ENCODE assay signal across 8 mouse cellular contexts in genomic region chr8:120071684-120072083, GRCm38 (mm10). TPM values are rescaled to one million over a fixed set of nuclear protein-coding genes. Genes with fewer than 3 reads are reported as not detected.
DNase-seq lines count a peak whose midpoint lies in the region; ATAC-seq and TF ChIP-seq lines count a peak whose summit lies in the region.

No protein-coding gene starts in this region.

- WGBS in heart, embryonic 10.5 days: 26% methylated on average over 4 of the region's 4 CpGs
- 23% methylated on average over 4 of the region's 4 CpGs for WGBS in kidney, embryonic 16.5 days
- WGBS in limb, embryonic 15.5 days: 27% methylated on average over 4 of the region's 4 CpGs

- peak; percentile 81 for DNase-seq in CD4-positive, CD25-positive, alpha-beta regulatory T cell, adult 2 months (ENCODE audit: low read depth, low spot score)
- DNase-seq in brain, adult 2 months (ENCODE audit: low read depth, low spot score): peak; percentile 85
- no peak for DNase-seq in heart, embryonic 10.5 days (ENCODE audit: low spot score)
- DNase-seq in naive thymus-derived CD4-positive, alpha-beta T cell, adult 2 months (ENCODE audit: low read depth): peak; percentile 81
- peak; percentile 74 for DNase-seq in splenic B cell, adult 2 months (ENCODE audit: low read depth, low spot score)

- H3K9ac ChIP-seq in kidney, embryonic 16.5 days (replicated peaks; ENCODE audit: low read length): no peak overlapping the region
- H3K9ac ChIP-seq in limb, embryonic 15.5 days: no peak overlapping the region

- no peaks in the 10 kb centered on the region for H3K9me3 ChIP-seq in heart, embryonic 10.5 days
- H3K9me3 ChIP-seq in kidney, embryonic 16.5 days (ENCODE audit: low read length): 0 out of 2 replicates have a peak, but pooled peaks cover 3% of the 10 kb centered on the region
- H3K9me3 ChIP-seq in limb, embryonic 15.5 days: no peaks in the 10 kb centered on the region

- H3K4me3 ChIP-seq in embryonic fibroblast, embryonic 13.5 days (ENCODE audit: insufficient read depth, low read length): no peak overlapping the region
- no peak overlapping the region for H3K4me3 ChIP-seq in heart, embryonic 10.5 days
- no peak overlapping the region for H3K4me3 ChIP-seq in kidney, embryonic 16.5 days (ENCODE audit: low read length)
- no peak overlapping the region for H3K4me3 ChIP-seq in limb, embryonic 15.5 days

- H3K36me3 ChIP-seq in heart, embryonic 10.5 days: no peaks in the 10 kb centered on the region
- no peaks in the 10 kb centered on the region for H3K36me3 ChIP-seq in kidney, embryonic 16.5 days (ENCODE audit: insufficient read depth, low read length)
- no peaks in the 10 kb centered on the region for H3K36me3 ChIP-seq in limb, embryonic 15.5 days
- H3K36me3 ChIP-seq in splenic B cell, adult 2 months (ENCODE audit: control insufficient read depth, insufficient read depth, low read length, poor library complexity, severe bottlenecking): no peaks in the 10 kb centered on the region

- no peak for TF ChIP-seq POLR2A in embryonic fibroblast, embryonic 13.5 days (IDR thresholded peaks at IDR 0.05; ENCODE audit: low read depth, low read length)

- TF ChIP-seq CTCF in embryonic fibroblast, embryonic 13.5 days (IDR thresholded peaks at IDR 0.05; ENCODE audit: borderline replicate concordance, insufficient read depth, low read length): peak; percentile 75; the same call in 1 of the 2 replicates

- H3K27me3 ChIP-seq in heart, embryonic 10.5 days (ENCODE audit: insufficient read depth, poor library complexity, severe bottlenecking): peaks cover 46% of the 10 kb centered on the region
- H3K27me3 ChIP-seq in kidney, embryonic 16.5 days (ENCODE audit: insufficient read depth, low read length): 0 out of 2 replicates have a peak, but pooled peaks cover 3% of the 10 kb centered on the region
- H3K27me3 ChIP-seq in limb, embryonic 15.5 days: no peaks in the 10 kb centered on the region
- H3K27me3 ChIP-seq in splenic B cell, adult 2 months (ENCODE audit: control insufficient read depth, insufficient read depth, low read length, poor library complexity, severe bottlenecking): no peaks in the 10 kb centered on the region

- H3K4me1 ChIP-seq in embryonic fibroblast, embryonic 13.5 days (ENCODE audit: control insufficient read depth, insufficient read depth, low read length): 0 out of 2 replicates have a peak, but pooled peaks cover 3% of the 10 kb centered on the region
- peaks cover 23% of the 10 kb centered on the region for H3K4me1 ChIP-seq in heart, embryonic 10.5 days
- peaks cover 25% of the 10 kb centered on the region for H3K4me1 ChIP-seq in kidney, embryonic 16.5 days (ENCODE audit: insufficient read depth, low read length)
- peaks cover 36% of the 10 kb centered on the region for H3K4me1 ChIP-seq in limb, embryonic 15.5 days

- no peak overlapping the region for H3K27ac ChIP-seq in embryonic fibroblast, embryonic 13.5 days (ENCODE audit: insufficient read depth, low read length)
- 0 out of 2 replicates have a peak overlapping the region, but pooled peaks have one; percentile 16 for H3K27ac ChIP-seq in heart, embryonic 10.5 days
- H3K27ac ChIP-seq in kidney, embryonic 16.5 days (ENCODE audit: low read length): peak overlapping the region; percentile 27
- H3K27ac ChIP-seq in limb, embryonic 15.5 days: peak overlapping the region; percentile 29; the same call in 1 of the 2 replicates

- no peak overlapping the region for H3K4me2 ChIP-seq in kidney, embryonic 16.5 days (replicated peaks; ENCODE audit: low read depth, low read length)
- H3K4me2 ChIP-seq in limb, embryonic 15.5 days: no peak overlapping the region

- peak; percentile 78; the same call in 1 of the 2 replicates for ATAC-seq in kidney, embryonic 16.5 days (ENCODE audit: low FRiP score, low TSS enrichment)
- no peak; the same call in 1 of the 2 replicates for ATAC-seq in limb, embryonic 15.5 days (ENCODE audit: insufficient number of reproducible peaks, low FRiP score, low TSS enrichment, low read depth)

RNA-seq across cellular contexts. Expression of gene Zdhhc7, which starts 29.6 kb away (rescaled TPM):
- 20.1 and 25.6 TPM in 2 replicates for polyA plus RNA-seq in embryonic fibroblast, embryonic 13.5 days (2011; ENCODE audit: insufficient read length, low read depth, missing spikeins)
- 35.5 and 37.3 TPM in 2 replicates for polyA plus RNA-seq in heart, embryonic 10.5 days (2016; fragmentation: Nextera tagmentation; extraction: Ambion mirVana)
- 36.2 and 37.4 TPM in 2 replicates for polyA plus RNA-seq in kidney, embryonic 16.5 days (2015; fragmentation: Nextera tagmentation; extraction: Ambion mirVana)
- 32.7 and 32.8 TPM in 2 replicates for polyA plus RNA-seq in limb, embryonic 15.5 days (2015; fragmentation: Nextera tagmentation; extraction: Ambion mirVana)

RNA-seq across cellular contexts. Expression of gene 6430548M08Rik, which starts 42.3 kb away (rescaled TPM):
- polyA plus RNA-seq in embryonic fibroblast, embryonic 13.5 days (2011; ENCODE audit: insufficient read length, low read depth, missing spikeins): 2.9 and 6.5 TPM in 2 replicates
- polyA plus RNA-seq in heart, embryonic 10.5 days (2016; fragmentation: Nextera tagmentation; extraction: Ambion mirVana): 8.2 and 11.9 TPM in 2 replicates
- 5.3 and 6.7 TPM in 2 replicates for polyA plus RNA-seq in kidney, embryonic 16.5 days (2015; fragmentation: Nextera tagmentation; extraction: Ambion mirVana)
- 7.6 and 8.7 TPM in 2 replicates for polyA plus RNA-seq in limb, embryonic 15.5 days (2015; fragmentation: Nextera tagmentation; extraction: Ambion mirVana)
